In the genomic region with DNA sequence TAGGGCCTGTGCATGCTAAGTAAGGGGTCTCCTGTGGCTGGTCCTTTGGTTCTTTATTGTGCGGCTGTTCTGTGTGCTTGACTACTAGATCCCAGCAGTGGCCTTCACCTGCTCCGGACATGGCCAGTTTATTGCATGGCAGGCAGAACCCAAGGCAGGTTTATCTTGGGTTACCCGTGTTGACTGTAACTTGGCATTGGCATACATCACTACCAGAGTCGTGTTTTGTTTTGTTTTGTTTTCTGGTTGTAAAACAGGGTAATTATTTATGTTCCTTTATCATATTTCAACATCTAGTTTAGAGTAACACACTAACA, we compare ENCODE assay signal across 26 mouse cellular contexts.
"Had no signal": no experiment of that assay in that cellular context is flagged by ENCODE, and none has a peak within 500 bp of the region (broad histone marks: within the 10 kb centered on the region; RNA-seq: fewer than 3 reads in every experiment).

No protein-coding gene starts in this region.

- ATAC-seq: hindbrain, postnatal 0 days; intestine, embryonic 16.5 days had no signal

- DNase-seq: gastrocnemius, postnatal 14 days; gastrocnemius, postnatal 36 days; heart, adult 18-20 months; heart, postnatal 14 days; heart, postnatal 36 days; kidney, adult 11 months; kidney, adult 2 months; kidney, adult 9 months; kidney, postnatal 14 days; kidney, postnatal 36 days; layer of hippocampus, adult 9-11 months; layer of hippocampus, postnatal 36 days; left cerebral cortex, postnatal 4 days; liver, embryonic 13.5 days had no signal

- H3K4me3 ChIP-seq: heart, embryonic 10.5 days; heart, embryonic 13.5 days; heart, embryonic 15.5 days; hindbrain, embryonic 13.5 days; hindbrain, embryonic 15.5 days; kidney, embryonic 15.5 days; limb, embryonic 13.5 days; limb, embryonic 15.5 days; liver, embryonic 13.5 days; liver, embryonic 15.5 days had no signal

- H3K4me1 ChIP-seq: hindbrain, embryonic 13.5 days; hindbrain, embryonic 15.5 days; kidney, embryonic 15.5 days; limb, embryonic 15.5 days had no signal

- H3K9ac ChIP-seq: heart, embryonic 13.5 days; heart, embryonic 15.5 days; hindbrain, embryonic 13.5 days; hindbrain, embryonic 15.5 days; kidney, embryonic 15.5 days; limb, embryonic 13.5 days; limb, embryonic 15.5 days; liver, embryonic 13.5 days; liver, embryonic 15.5 days had no signal

- H3K27ac ChIP-seq: heart, embryonic 10.5 days; heart, embryonic 13.5 days; heart, embryonic 15.5 days; hindbrain, embryonic 13.5 days; hindbrain, embryonic 15.5 days; hindbrain, postnatal 0 days; kidney, embryonic 15.5 days; kidney, postnatal 0 days; limb, embryonic 13.5 days; limb, embryonic 15.5 days; liver, embryonic 13.5 days; liver, embryonic 15.5 days had no signal

- H3K36me3 ChIP-seq: heart, embryonic 10.5 days; heart, embryonic 13.5 days; heart, embryonic 15.5 days; hindbrain, embryonic 13.5 days; hindbrain, embryonic 15.5 days; kidney, embryonic 15.5 days; limb, embryonic 13.5 days; limb, embryonic 15.5 days; liver, embryonic 13.5 days; liver, embryonic 15.5 days had no signal

- H3K9me3 ChIP-seq: heart, embryonic 10.5 days; heart, embryonic 13.5 days; heart, embryonic 15.5 days; hindbrain, embryonic 13.5 days; hindbrain, embryonic 15.5 days; kidney, embryonic 15.5 days; limb, embryonic 13.5 days; limb, embryonic 15.5 days; liver, embryonic 13.5 days; liver, embryonic 15.5 days had no signal

- H3K27me3 ChIP-seq: heart, embryonic 13.5 days; heart, embryonic 15.5 days; hindbrain, embryonic 13.5 days; hindbrain, embryonic 15.5 days; kidney, embryonic 15.5 days; limb, embryonic 13.5 days; limb, embryonic 15.5 days; liver, embryonic 13.5 days; liver, embryonic 15.5 days had no signal

- H3K4me2 ChIP-seq: heart, embryonic 13.5 days; heart, embryonic 15.5 days; hindbrain, embryonic 13.5 days; hindbrain, embryonic 15.5 days; kidney, embryonic 15.5 days; limb, embryonic 13.5 days; limb, embryonic 15.5 days; liver, embryonic 13.5 days; liver, embryonic 15.5 days had no signal
